Mouse (Mus musculus): ENCODE results near the gene Miga2.

Gene Miga2

GRCm38 (mm10) chr2:30363773-30364650, at the start of gene Miga2:
Gene Miga2 (plus strand): TSS chr2:30364233.
- DNase-seq, result peak; percentile 96

- DNase-seq, result no peak
These were observed 47.9 kb upstream of the Miga2 start for GRCm38 (mm10) chr2:30316136-30316535.

- no peak for DNase-seq
These were observed 47.1 kb upstream of the Miga2 start for GRCm38 (mm10) chr2:30316955-30317354.

GRCm38 (mm10) chr2:30319260-30319659, 44.8 kb upstream of the Miga2 start:
- DNase-seq, result no peak

GRCm38 (mm10) chr2:30323111-30323510, 40.9 kb upstream of the Miga2 start:
- no peak for DNase-seq

- no peak for DNase-seq
These were observed 38.7 kb upstream of the Miga2 start for GRCm38 (mm10) chr2:30325296-30325695.

GRCm38 (mm10) chr2:30327276-30327675, 36.8 kb upstream of the Miga2 start:
- no peak for DNase-seq

GRCm38 (mm10) chr2:30328791-30329190, 35.2 kb upstream of the Miga2 start:
- DNase-seq, result no peak

GRCm38 (mm10) chr2:30335324-30335723, 28.7 kb upstream of the Miga2 start:
- no peak for DNase-seq

- no peak for DNase-seq
These were observed 27.7 kb upstream of the Miga2 start for GRCm38 (mm10) chr2:30336174-30336915.

- DNase-seq, result no peak
These were observed 26.9 kb upstream of the Miga2 start for GRCm38 (mm10) chr2:30337179-30337578.

GRCm38 (mm10) chr2:30342061-30342460, 22.0 kb upstream of the Miga2 start:
- no peak for DNase-seq

GRCm38 (mm10) chr2:30342544-30342943, 21.5 kb upstream of the Miga2 start:
- no peak for DNase-seq

GRCm38 (mm10) chr2:30343601-30344137, 20.4 kb upstream of the Miga2 start:
- DNase-seq, result no peak

GRCm38 (mm10) chr2:30345971-30346676, 17.9 kb upstream of the Miga2 start:
- DNase-seq, result no peak

GRCm38 (mm10) chr2:30349196-30349595, 14.8 kb upstream of the Miga2 start:
- no peak for DNase-seq

GRCm38 (mm10) chr2:30351149-30351548, 12.9 kb upstream of the Miga2 start:
- no peak for DNase-seq

- DNase-seq, result no peak
These were observed 8.2 kb upstream of the Miga2 start for GRCm38 (mm10) chr2:30355861-30356260.

GRCm38 (mm10) chr2:30356266-30356665, 7.8 kb upstream of the Miga2 start:
- no peak for DNase-seq

GRCm38 (mm10) chr2:30356906-30357305, 7.1 kb upstream of the Miga2 start:
- DNase-seq, result no peak

GRCm38 (mm10) chr2:30357552-30358510, 6.2 kb upstream of the Miga2 start:
- DNase-seq, result no peak

Data from spleen, adult 18-20 months (tissue).